Mouse (Mus musculus) heart, postnatal 0 days (tissue): Measurements from ENCODE around the gene Amigo1. TPM values are rescaled to one million over a fixed set of nuclear protein-coding genes. Genes with fewer than 3 reads are reported as not detected.
A peak's percentile ranks its signal among the peaks of the same experiment; 100 is the strongest.

Experiments used
- ATAC-seq: fragments of 200-750 bp; cut with Nextera tagmentation; 2 replicates; pipeline ENCODE4 v1.8.0; 2017; ENCODE audit warnings: low read depth, moderate number of reproducible peaks, moderate library complexity; ENCODE audit not compliant: insufficient read depth
- DNase-seq: peaks from one replicate; pipeline ENCODE4 v3.0.0-alpha.2; 2016; ENCODE audit warnings: low spot score
- H3K27ac ChIP-seq: fragments of 300-500 bp; sonication (generic); 2 replicates; pipeline ENCODE4 v1.5.1; 2014; ENCODE audit warnings: low read depth, mild to moderate bottlenecking
- H3K27me3 ChIP-seq: fragments of 300-500 bp; sonication (generic); 2 replicates; pipeline ENCODE4 v1.6.1; 2014; ENCODE audit warnings: low read length, mixed read lengths; ENCODE audit not compliant: control insufficient read depth, insufficient read depth
- H3K36me3 ChIP-seq: fragments of 300-500 bp; sonication (generic); replicated peaks from 2 replicates; pipeline ENCODE4 v1.6.1; 2014; ENCODE audit warnings: low read length, mixed read lengths; ENCODE audit not compliant: control insufficient read depth, insufficient read depth
- H3K4me1 ChIP-seq: fragments of 300-500 bp; sonication (generic); 2 replicates; pipeline ENCODE4 v1.6.1; 2014; ENCODE audit warnings: antibody characterized with exemption; ENCODE audit not compliant: control insufficient read depth, insufficient read depth
- H3K4me2 ChIP-seq: fragments of 300-500 bp; sonication (generic); 2 replicates; pipeline ENCODE4 v1.6.1; 2014; ENCODE audit warnings: low read depth, mild to moderate bottlenecking, low read length, moderate library complexity
- H3K4me3 ChIP-seq: fragments of 300-500 bp; sonication (generic); 2 replicates; pipeline ENCODE4 v1.5.1; 2014; ENCODE audit warnings: low read depth, low read length
- H3K9ac ChIP-seq: fragments of 300-500 bp; sonication (generic); replicated peaks from 2 replicates; pipeline ENCODE4 v1.6.1; 2014; ENCODE audit warnings: low read depth, low read length, mixed read lengths
- H3K9me3 ChIP-seq: fragments of 300-500 bp; sonication (generic); replicated peaks from 2 replicates; pipeline ENCODE4 v1.6.1; 2016; ENCODE audit warnings: low read length; ENCODE audit not compliant: control insufficient read depth
- CTCF ChIP-seq: IDR thresholded peaks from 2 replicates; pipeline ENCODE4 v1.5.1; 2016; ENCODE audit warnings: antibody characterized with exemption, control low read depth, low read depth
- EP300 ChIP-seq: IDR thresholded peaks from 2 replicates; pipeline ENCODE4 v1.6.1; 2016; ENCODE audit warnings: antibody characterized with exemption, low read depth
- WGBS: fragments of 180-500 bp; shearing (Covaris S2); extraction: QIAGEN DNeasy Blood & Tissue Kit; methylation state at CpG from one replicate; pipeline ENCODE4 v1.1.7; 2014; 5-methylcytosine and 5-hydroxymethylcytosine counted together
- polyA plus RNA-seq: library from polyadenylated mRNA; unstranded; fragments of >200 nt; fragmentation: Nextera tagmentation; extraction: Ambion mirVana; gene quantifications from 2 replicates; pipeline ENCODE4 v1.2.1, GENCODE M21; 2015
- total RNA-seq: library from RNA; depleted of rRNA; stranded (reverse); fragments of >200 nt; gene quantifications from 2 replicates; pipeline ENCODE4 v1.2.3, GENCODE M21; 2014; ENCODE audit warnings: low replicate concordance

Amigo1 gene
- total and polyA plus RNA-seq, 2 experiments from 2014 or later: 3.8 to 11.9 TPM

DNA sequence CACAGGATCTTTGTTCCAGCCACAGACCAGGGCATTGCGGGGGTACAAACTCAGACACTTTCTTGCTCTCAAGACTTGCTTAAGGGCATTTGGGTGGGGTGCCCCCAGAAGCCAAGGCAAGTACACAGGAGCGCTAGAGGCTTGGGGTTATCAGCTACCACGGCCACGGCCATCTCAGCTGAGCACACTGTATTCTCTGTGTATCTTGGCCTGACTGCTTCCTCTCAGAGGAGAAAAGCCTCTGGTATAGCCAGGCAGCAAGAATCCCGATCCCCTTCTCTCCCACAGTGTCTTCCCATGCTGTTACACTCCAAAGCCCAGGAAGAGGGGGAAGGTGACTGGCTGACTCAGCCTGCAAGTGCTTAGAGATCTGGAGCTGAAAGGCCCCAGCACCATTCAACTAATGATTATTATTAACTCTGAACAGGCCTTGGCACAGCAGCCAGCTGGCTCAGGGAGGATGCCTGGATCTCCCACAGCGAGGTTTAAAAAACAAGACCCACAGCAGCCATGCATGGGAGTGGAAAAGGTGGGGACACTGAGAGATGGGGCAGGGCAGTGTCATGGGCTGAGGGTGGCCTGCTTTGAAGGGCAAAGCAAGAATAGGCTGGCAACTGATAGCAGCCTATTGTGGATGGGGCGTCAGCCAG, 9.9 kb downstream of the Amigo1 start:
- H3K4me1 ChIP-seq: peaks cover 21% of the 10 kb centered on the region
- no peaks in the 10 kb centered on the region for H3K27me3 ChIP-seq
- peaks cover 5% of the 10 kb centered on the region; the same call in 1 of the 2 replicates for H3K36me3 ChIP-seq
- no peak overlapping the region for H3K4me3 ChIP-seq
- H3K9me3 ChIP-seq: no peaks in the 10 kb centered on the region
- DNase-seq (peak; percentile 30), ATAC-seq (no peak)
- TF ChIP-seq EP300 (no peak), CTCF (no peak)
- peak overlapping the region; percentile 46; the same call in 1 of the 2 replicates for H3K27ac ChIP-seq
- 51% methylated on average over 7 of the region's 7 CpGs for WGBS
- no peak overlapping the region for H3K4me2 ChIP-seq
- 0 out of 2 replicates have a peak overlapping the region, but pooled peaks have one; percentile 15 for H3K9ac ChIP-seq

DNA sequence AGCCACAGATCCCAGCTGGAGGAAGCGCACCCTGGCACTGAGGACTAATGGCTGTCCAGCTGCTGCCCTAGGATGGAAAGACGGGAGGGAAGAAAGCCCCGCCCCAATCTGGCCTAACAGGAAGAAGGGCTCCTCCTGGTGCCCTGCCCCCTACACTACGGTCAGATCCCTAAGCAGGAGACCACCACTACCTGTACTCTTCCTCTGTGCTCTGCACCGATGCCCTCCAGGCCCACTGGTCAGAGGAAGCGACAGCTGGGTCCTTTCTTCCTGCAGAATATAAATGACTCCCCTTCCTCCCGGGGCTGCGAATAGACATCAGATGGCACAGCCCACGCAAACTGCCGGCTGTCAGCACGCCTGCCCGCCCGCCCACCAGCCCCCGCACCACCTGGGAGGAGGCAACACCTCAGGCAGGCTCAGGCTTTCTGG, 10.9 kb downstream of the Amigo1 start:
- 26% methylated on average over 14 of the region's 14 CpGs for WGBS
- DNase-seq (peak; percentile 40), ATAC-seq (no peak)
- Histone ChIP-seq H3K9ac (peak overlapping the region; percentile 41; the same call in 1 of the 2 replicates), H3K9me3 (no peaks in the 10 kb centered on the region), H3K36me3 (peaks cover 5% of the 10 kb centered on the region; the same call in 1 of the 2 replicates), H3K4me3 (no peak overlapping the region), H3K4me2 (no peak overlapping the region), H3K27me3 (no peaks in the 10 kb centered on the region), H3K4me1 (peaks cover 21% of the 10 kb centered on the region), H3K27ac (no peak overlapping the region)
- TF ChIP-seq CTCF (peak; percentile 8; the same call in 1 of the 2 replicates), EP300 (no peak)

DNA sequence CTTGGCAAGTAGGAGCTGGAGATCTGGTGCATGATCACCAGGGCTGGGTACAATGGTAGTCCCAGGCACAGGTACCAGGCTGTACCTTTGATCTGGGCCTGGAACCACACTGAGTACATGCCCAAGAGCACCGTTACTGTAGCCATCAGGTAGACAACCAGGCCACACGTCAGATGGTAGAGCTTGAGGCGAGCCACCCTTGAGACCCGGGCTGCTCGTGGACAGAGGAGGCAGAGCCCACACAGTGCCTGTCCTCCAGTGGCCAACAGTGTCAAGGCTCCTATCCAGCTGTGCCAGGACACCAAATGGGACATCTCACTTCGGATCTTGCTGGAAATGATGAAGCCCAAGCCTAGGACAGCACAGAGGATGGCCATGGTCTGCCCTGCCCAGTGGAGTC, 13.1 kb downstream of the Amigo1 start:
- Histone ChIP-seq H3K9ac (no peak overlapping the region), H3K4me1 (peaks cover 21% of the 10 kb centered on the region), H3K27me3 (no peaks in the 10 kb centered on the region), H3K27ac (no peak overlapping the region), H3K4me2 (0 out of 2 replicates have a peak overlapping the region, but pooled peaks have one; percentile 77), H3K4me3 (no peak overlapping the region), H3K36me3 (peaks cover 16% of the 10 kb centered on the region; the same call in 1 of the 2 replicates), H3K9me3 (no peaks in the 10 kb centered on the region)
- ATAC-seq: no peak
- 96% methylated on average over 6 of the region's 6 CpGs for WGBS
- no peak for TF ChIP-seq EP300
- TF ChIP-seq CTCF: no peak
- no peak for DNase-seq

DNA sequence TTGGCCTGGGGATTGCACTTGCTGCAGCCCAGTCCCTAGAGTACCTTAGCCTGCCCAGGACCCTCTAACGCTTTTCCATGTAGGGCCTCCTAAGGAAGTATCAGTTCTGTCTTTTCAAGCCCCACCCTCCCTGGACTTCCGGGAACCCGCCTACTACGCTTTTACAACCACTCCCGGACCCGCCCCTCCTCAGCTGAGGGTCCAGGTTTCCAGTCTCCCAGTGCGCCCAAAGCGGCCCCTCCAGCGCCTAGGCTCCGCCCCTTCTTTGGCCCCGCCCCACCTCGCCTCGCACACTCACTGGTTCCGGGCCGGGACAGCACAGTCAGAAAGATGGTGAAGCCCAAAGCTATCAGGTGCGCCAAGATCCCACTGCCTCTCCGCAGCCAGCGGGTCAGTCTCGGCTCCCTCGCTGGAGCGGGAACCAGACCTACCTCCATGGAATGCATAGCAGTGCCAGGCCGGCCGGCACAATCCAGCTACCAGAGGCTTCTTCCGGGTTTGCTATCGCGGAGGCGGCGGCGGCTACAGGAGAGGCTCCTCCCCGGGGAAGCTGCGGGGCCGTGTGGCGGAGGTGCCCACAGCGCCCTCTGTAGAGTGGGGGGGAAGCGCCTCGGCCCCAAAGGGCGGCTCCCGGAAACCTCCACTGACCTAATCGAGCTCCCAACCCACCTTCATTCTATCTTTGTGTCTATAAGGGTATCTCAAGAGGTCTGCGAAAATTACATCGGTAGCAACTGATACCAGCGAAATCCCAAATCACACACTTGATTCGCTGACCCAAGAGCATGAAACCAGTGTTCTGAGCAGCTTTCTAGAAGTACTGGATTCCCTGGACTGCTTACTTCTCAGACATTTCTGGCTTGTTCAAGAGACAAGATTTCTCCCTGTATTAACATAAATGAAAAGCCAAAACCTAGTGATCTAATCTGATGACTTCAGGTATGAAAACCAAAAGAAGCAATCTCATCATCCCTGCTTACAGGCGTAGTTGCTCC, 14.5 kb downstream of the Amigo1 start, which contains the start of gene Cyb561d1:
Gene Cyb561d1, minus strand, starts transcription at position 884 of the 995 bp plus-strand sequence.
- peak; percentile 90 for ATAC-seq
- H3K4me3 ChIP-seq: peak within 1 kb of the TSS; percentile 92
- H3K27ac ChIP-seq: peak within 1 kb of the TSS; percentile 92
- no peaks in the 10 kb centered on the region for H3K9me3 ChIP-seq
- peaks cover 19% of the 10 kb centered on the region for H3K4me1 ChIP-seq
- H3K4me2 ChIP-seq: peak within 1 kb of the TSS; percentile 77
- TF ChIP-seq CTCF: peak; percentile 53
- TF ChIP-seq EP300: peak; percentile 44; the same call in 1 of the 2 replicates
- H3K9ac ChIP-seq: peak within 1 kb of the TSS; percentile 66
- H3K36me3 ChIP-seq: peaks cover 18% of the 10 kb centered on the region; the same call in 1 of the 2 replicates
- peak; percentile 90 for DNase-seq
- no peaks in the 10 kb centered on the region for H3K27me3 ChIP-seq
- WGBS: 3% methylated on average over 44 of the region's 44 CpGs

DNA sequence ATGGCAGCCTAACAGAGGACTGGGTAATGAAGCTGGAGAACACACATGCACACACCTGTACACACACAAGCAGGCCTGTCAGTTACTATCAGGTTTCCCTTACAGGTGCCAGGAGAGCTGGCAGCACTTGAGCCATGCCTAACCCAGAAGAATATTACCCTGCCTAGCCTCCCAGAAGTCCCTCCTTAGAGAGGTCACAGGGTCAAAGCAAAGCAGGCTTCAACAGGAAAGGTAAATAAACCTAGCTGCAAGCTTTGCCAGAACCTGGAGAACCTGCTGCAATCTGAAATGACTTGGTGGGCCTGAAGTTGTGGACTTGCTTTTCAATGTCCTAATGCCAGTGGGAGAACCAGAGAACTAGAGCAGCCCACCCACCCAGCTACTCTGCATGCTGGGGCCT, 16.4 kb downstream of the Amigo1 start:
- Histone ChIP-seq H3K4me3 (no peak overlapping the region), H3K27ac (no peak overlapping the region), H3K9me3 (no peaks in the 10 kb centered on the region), H3K4me1 (no peaks in the 10 kb centered on the region), H3K36me3 (peaks cover 32% of the 10 kb centered on the region; the same call in 1 of the 2 replicates), H3K27me3 (no peaks in the 10 kb centered on the region), H3K4me2 (no peak overlapping the region), H3K9ac (no peak overlapping the region)
- no peak for DNase-seq
- no peak for ATAC-seq
- TF ChIP-seq CTCF: no peak
- TF ChIP-seq EP300: no peak
